Mouse (Mus musculus) cerebellum, adult 8-10 months (tissue): ENCODE measurements around the gene Slc25a44.

Experiments used
- DNase-seq: peaks from one replicate; pipeline ENCODE4 v3.0.0; 2022

Gene Slc25a44

GRCm38 (mm10) chr3:88365705-88366361 is 59.1 kb downstream of the Slc25a44 start:
- DNase-seq: no peak

- no peak for DNase-seq
These were observed 60.6 kb downstream of the Slc25a44 start, which contains the start of gene Paqr6 for GRCm38 (mm10) chr3:88364337-88364736. Gene Paqr6, plus strand, starts transcription at chr3:88364584.

- no peak for DNase-seq
These were observed 61.2 kb downstream of the Slc25a44 start for GRCm38 (mm10) chr3:88363700-88364099.

- no peak for DNase-seq
These were observed 63.2 kb downstream of the Slc25a44 start for GRCm38 (mm10) chr3:88361612-88362313.

GRCm38 (mm10) chr3:88361096-88361495 is 63.8 kb downstream of the Slc25a44 start:
- no peak for DNase-seq
